Mouse (Mus musculus) MEL (cell line): ENCODE data around the gene Lcmt2. TPM values are rescaled to one million over a fixed set of nuclear protein-coding genes. Genes with fewer than 3 reads are reported as not detected.
A peak's percentile ranks its signal among the peaks of the same experiment; 100 is the strongest.

Experiments
- DNase-seq: peaks from one replicate; pipeline ENCODE4 v3.0.0; 2011; ENCODE audit warnings: low read depth, low spot score
- H3K27ac ChIP-seq: 2 replicates; pipeline ENCODE4 v1.5.1; 2012; ENCODE audit warnings: low read depth, mild to moderate bottlenecking, control low read depth, low read length, moderate library complexity; ENCODE audit not compliant: control insufficient read depth
- H3K27me3 ChIP-seq, 2 experiments: fragments of 150-350 bp in 1 of 2; sonication (generic) in 1 of 2; 2 replicates each; pipeline ENCODE4 v1.6.1; 2012; ENCODE audit warnings: low read length in 2 of 2, mild to moderate bottlenecking in 2 of 2, improper control_type of control experiment in 1 of 2, moderate library complexity in 1 of 2; ENCODE audit not compliant: insufficient read depth in 2 of 2, control insufficient read depth in 1 of 2
- H3K36me3 ChIP-seq, 2 experiments: 2 replicates each; pipeline ENCODE4 v1.6.1; 2012 to 2014; ENCODE audit warnings: low read length in 2 of 2, improper control_type of control experiment in 1 of 2, inconsistent platforms in 1 of 2, mild to moderate bottlenecking in 1 of 2; ENCODE audit not compliant: insufficient read depth in 2 of 2, control insufficient read depth in 1 of 2
- H3K4me1 ChIP-seq, 2 experiments: fragments of 150-350 bp in 1 of 2; sonication (generic) in 1 of 2; 2 replicates each; pipeline ENCODE4 v1.6.1; 2012; ENCODE audit warnings: low read length in 2 of 2, improper control_type of control experiment in 1 of 2, mild to moderate bottlenecking in 1 of 2; ENCODE audit not compliant: insufficient read depth in 2 of 2, control insufficient read depth in 1 of 2
- H3K4me3 ChIP-seq, 2 experiments: fragments of 150-350 bp in 1 of 2; sonication (generic) in 1 of 2; 2 replicates each; pipeline ENCODE4 v1.5.1; 2012; ENCODE audit warnings: low read depth in 2 of 2, low read length in 2 of 2, mild to moderate bottlenecking in 2 of 2, moderate library complexity in 2 of 2, control low read depth in 1 of 2, improper control_type of control experiment in 1 of 2; ENCODE audit not compliant: control insufficient read depth in 1 of 2, insufficient read depth in 1 of 2
- H3K79me2 ChIP-seq: 2 replicates; pipeline ENCODE4 v1.6.1; 2012; ENCODE audit warnings: mild to moderate bottlenecking, low read length, moderate library complexity; ENCODE audit not compliant: control insufficient read depth, poor library complexity, insufficient read depth
- H3K9ac ChIP-seq: 2 replicates; pipeline ENCODE4 v1.6.1; 2012; ENCODE audit warnings: low read depth, mild to moderate bottlenecking, control low read depth, low read length, moderate library complexity; ENCODE audit not compliant: control insufficient read depth, poor library complexity, severe bottlenecking
- H3K9me3 ChIP-seq: fragments of 150-350 bp; sonication (generic); replicated peaks from 2 replicates; pipeline ENCODE4 v1.6.1; 2012; ENCODE audit warnings: mild to moderate bottlenecking, low read length, improper control_type of control experiment, moderate library complexity; ENCODE audit not compliant: insufficient read depth
- CTCF ChIP-seq, 3 experiments: IDR thresholded peaks in 2 of 3; conservative IDR thresholded peaks in 1 of 3; 2 replicates each; pipeline ENCODE4 v1.5.1; 2011 to 2012; ENCODE audit warnings: low read length in 3 of 3, low read depth in 2 of 3, mild to moderate bottlenecking in 2 of 3, improper control_type of control experiment in 1 of 3, inconsistent platforms in 1 of 3, mixed read lengths in 1 of 3, moderate library complexity in 1 of 3; ENCODE audit not compliant: control insufficient read depth in 1 of 3, insufficient read depth in 1 of 3, poor library complexity in 1 of 3, severe bottlenecking in 1 of 3
- ETS1 ChIP-seq: IDR thresholded peaks from 2 replicates; pipeline ENCODE4 v1.6.1; 2012; ENCODE audit warnings: low read depth, mild to moderate bottlenecking, inconsistent platforms, low read length, improper control_type of control experiment, moderate library complexity
- GABPA ChIP-seq: IDR thresholded peaks from 2 replicates; pipeline ENCODE4 v1.6.1; 2012; ENCODE audit warnings: low read depth, mild to moderate bottlenecking, inconsistent platforms, low read length, improper control_type of control experiment, moderate library complexity
- GATA1 ChIP-seq: IDR thresholded peaks from 2 replicates; pipeline ENCODE4 v1.6.1; 2011; ENCODE audit warnings: low read depth, low read length, improper control_type of control experiment
- HCFC1 ChIP-seq: IDR thresholded peaks from 2 replicates; pipeline ENCODE4 v1.6.1; 2012; ENCODE audit warnings: low read depth, mild to moderate bottlenecking, inconsistent platforms, low read length, improper control_type of control experiment, moderate library complexity
- MAFK ChIP-seq: IDR thresholded peaks from 2 replicates; pipeline ENCODE4 v1.6.1; 2011; ENCODE audit warnings: low read depth, mild to moderate bottlenecking, low read length, improper control_type of control experiment, borderline replicate concordance
- MAX ChIP-seq: IDR thresholded peaks from 2 replicates; pipeline ENCODE4 v1.6.1; 2011; ENCODE audit warnings: low read length, improper control_type of control experiment
- MAZ ChIP-seq: IDR thresholded peaks from 2 replicates; pipeline ENCODE4 v1.6.1; 2012; ENCODE audit warnings: low read depth, mild to moderate bottlenecking, inconsistent platforms, low read length, improper control_type of control experiment
- MEF2A ChIP-seq: IDR thresholded peaks from 2 replicates; pipeline ENCODE4 v1.6.1; 2014; ENCODE audit warnings: low read depth, mild to moderate bottlenecking, inconsistent platforms, low read length, improper control_type of control experiment; ENCODE audit not compliant: poor library complexity, insufficient replicate concordance, severe bottlenecking; ENCODE audit errors: extremely low read depth
- MYC ChIP-seq: IDR thresholded peaks from 2 replicates; pipeline ENCODE4 v1.6.1; 2011; ENCODE audit warnings: low read depth, mild to moderate bottlenecking, low read length, improper control_type of control experiment, moderate library complexity
- POLR2A ChIP-seq, 2 experiments: IDR thresholded peaks; 2 replicates each; pipeline ENCODE4 v1.6.1; 2011 to 2012; ENCODE audit warnings: low read length in 2 of 2, mild to moderate bottlenecking in 2 of 2, control low read depth in 1 of 2, improper control_type of control experiment in 1 of 2, low read depth in 1 of 2, moderate library complexity in 1 of 2; ENCODE audit not compliant: control insufficient read depth in 1 of 2, insufficient read depth in 1 of 2, poor library complexity in 1 of 2
- POLR2AphosphoS2 ChIP-seq: IDR thresholded peaks from 2 replicates; pipeline ENCODE4 v1.6.1; 2011; ENCODE audit warnings: low read length, improper control_type of control experiment
- RAD21 ChIP-seq: IDR thresholded peaks from 2 replicates; pipeline ENCODE4 v1.6.1; 2011; ENCODE audit warnings: mild to moderate bottlenecking, low read depth, low read length, improper control_type of control experiment
- RCOR1 ChIP-seq: IDR thresholded peaks from 2 replicates; pipeline ENCODE4 v1.6.1; 2012; ENCODE audit warnings: low read depth, mild to moderate bottlenecking, inconsistent platforms, low read length, improper control_type of control experiment
- SMC3 ChIP-seq: IDR thresholded peaks from 2 replicates; pipeline ENCODE4 v1.6.1; 2011; ENCODE audit warnings: low read depth, low read length, improper control_type of control experiment
- TCF12 ChIP-seq: IDR thresholded peaks from 2 replicates; pipeline ENCODE4 v1.6.1; 2014; ENCODE audit warnings: low read depth, mild to moderate bottlenecking, inconsistent platforms, low read length, improper control_type of control experiment, moderate library complexity
- UBTF ChIP-seq: IDR thresholded peaks from 2 replicates; pipeline ENCODE4 v1.6.1; 2012; ENCODE audit warnings: low read depth, mild to moderate bottlenecking, inconsistent platforms, low read length, improper control_type of control experiment, moderate library complexity, borderline replicate concordance; ENCODE audit not compliant: insufficient read depth
- USF2 ChIP-seq, 2 experiments: IDR thresholded peaks; 2 replicates each; pipeline ENCODE4 v1.6.1; 2011 to 2012; ENCODE audit warnings: improper control_type of control experiment in 2 of 2, low read length in 2 of 2, borderline replicate concordance in 1 of 2, inconsistent platforms in 1 of 2, low read depth in 1 of 2, mild to moderate bottlenecking in 1 of 2; ENCODE audit not compliant: insufficient read depth in 1 of 2
- ZC3H11A ChIP-seq: IDR thresholded peaks from 2 replicates; pipeline ENCODE4 v1.6.1; 2012; ENCODE audit warnings: low read depth, mild to moderate bottlenecking, inconsistent platforms, low read length, improper control_type of control experiment
- ZKSCAN1 ChIP-seq: IDR thresholded peaks from 2 replicates; pipeline ENCODE4 v1.6.1; 2012; ENCODE audit warnings: low read depth, mild to moderate bottlenecking, inconsistent platforms, low read length, improper control_type of control experiment, moderate library complexity
- ZNF384 ChIP-seq: IDR thresholded peaks from 2 replicates; pipeline ENCODE4 v1.6.1; 2012; ENCODE audit warnings: low read depth, mild to moderate bottlenecking, inconsistent platforms, low read length, improper control_type of control experiment
- polyA plus RNA-seq, 2 experiments: library from polyadenylated mRNA; stranded (reverse) in 1 of 2; unstranded in 1 of 2; fragments of >175 nt in 1 of 2; fragments of >200 nt in 1 of 2; gene quantifications; 2 replicates each; pipeline versions ENCODE4 v1.2.1 to v1.2.4; 2012; ENCODE audit warnings: low replicate concordance in 2 of 2, low read depth in 1 of 2; ENCODE audit not compliant: insufficient read length in 2 of 2, insufficient read depth in 1 of 2, missing spikeins in 1 of 2
- total RNA-seq: library from RNA; depleted of rRNA; stranded (reverse); fragments of 300-350 nt; gene quantifications from 2 replicates; pipeline ENCODE4 v1.2.3, GENCODE M21; 2012

The Lcmt2 gene
- total and polyA plus RNA-seq, 3 experiments = 12.9 to 13.2 TPM; not detected in 1

DNA sequence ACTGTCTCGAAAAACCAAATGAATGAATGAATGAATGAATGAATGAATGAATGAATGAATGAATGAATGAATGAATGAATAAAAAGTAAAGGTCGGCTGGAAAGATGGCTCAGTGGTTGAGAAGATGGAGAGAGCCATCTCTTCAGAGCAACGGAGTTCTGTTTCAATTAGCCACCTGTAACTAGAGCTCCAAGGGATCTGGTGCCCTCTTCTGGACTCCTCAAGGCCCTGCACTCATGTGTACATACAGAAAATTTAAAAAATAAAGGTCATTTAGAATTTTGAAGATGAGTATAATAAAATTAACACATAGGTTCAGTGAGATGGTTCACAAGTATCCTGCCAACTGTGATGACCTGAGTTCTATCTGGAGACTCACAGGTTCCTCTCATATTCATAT, 12.6 kb upstream of the Lcmt2 start:
- H3K36me3 ChIP-seq = peaks cover 0 to 14% of the 10 kb centered on the region in 2 experiments; a peak in 2 of 4 replicates
- no peak overlapping the region for H3K4me3 ChIP-seq
- no peaks in the 10 kb centered on the region for H3K79me2 ChIP-seq
- no peaks in the 10 kb centered on the region for H3K27me3 ChIP-seq
- TF ChIP-seq ZNF384 = no peak
- TF ChIP-seq GATA1 = no peak
- 0 out of 2 replicates have a peak, but pooled peaks have one; percentile 23 for TF ChIP-seq ZC3H11A
- no peak for TF ChIP-seq USF2 (IDR thresholded peaks at IDR 0.05; ENCODE audit: borderline replicate concordance in 1 of 2, insufficient read depth in 1 of 2, low read depth in 1 of 2, low read length in 2 of 2)
- no peak for TF ChIP-seq MYC
- no peak for TF ChIP-seq HCFC1
- no peak for TF ChIP-seq POLR2AphosphoS2
- no peak for TF ChIP-seq RCOR1
- peak; percentile 41; the same call in 1 of the 2 replicates for TF ChIP-seq SMC3
- no peak for TF ChIP-seq POLR2A (IDR thresholded peaks at IDR 0.05; ENCODE audit: control insufficient read depth in 1 of 2, insufficient read depth in 1 of 2, low read depth in 1 of 2, low read length in 2 of 2, poor library complexity in 1 of 2)
- TF ChIP-seq TCF12 = no peak
- peak; percentile 47 for TF ChIP-seq RAD21
- TF ChIP-seq MAFK = no peak
- TF ChIP-seq ZKSCAN1 = no peak
- TF ChIP-seq MAZ = no peak
- peak; percentile 47 to 56 (median 56) for TF ChIP-seq CTCF (IDR thresholded peaks at IDR 0.05 in 2 of 3, conservative IDR thresholded peaks at IDR 0.05 in 1 of 3; ENCODE audit: control insufficient read depth in 1 of 3, insufficient read depth in 1 of 3, low read depth in 2 of 3, low read length in 3 of 3, poor library complexity in 1 of 3, severe bottlenecking in 1 of 3)
- TF ChIP-seq MEF2A = no peak
- no peak for TF ChIP-seq MAX
- no peak for TF ChIP-seq GABPA
- H3K4me1 ChIP-seq = no peaks in the 10 kb centered on the region
- no peak overlapping the region for H3K9ac ChIP-seq
- H3K27ac ChIP-seq = no peak overlapping the region
- peak; percentile 57 for DNase-seq
- H3K9me3 ChIP-seq = no peaks in the 10 kb centered on the region

DNA sequence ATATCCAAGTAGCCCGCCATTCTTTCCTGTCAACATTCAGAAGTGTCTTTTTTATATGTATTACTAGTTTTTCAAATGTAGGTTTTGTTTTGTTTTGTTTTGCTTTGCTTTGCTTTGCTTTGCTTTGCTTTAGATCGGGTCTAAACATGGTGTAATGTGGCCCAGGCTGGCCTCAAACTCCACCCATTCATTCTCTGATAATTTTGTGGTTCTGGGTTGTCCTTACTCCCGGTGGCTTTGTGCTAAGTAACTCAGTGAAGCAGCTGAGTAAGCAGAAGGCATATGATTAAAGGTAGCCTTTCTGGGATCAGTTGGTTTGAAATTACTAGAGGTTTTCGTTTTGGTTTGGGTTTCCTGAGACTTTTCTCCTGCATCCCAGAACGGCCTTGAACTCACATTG, 9.2 kb upstream of the Lcmt2 start:
- DNase-seq = no peak
- Histone ChIP-seq H3K36me3 (peaks cover 0 to 8% of the 10 kb centered on the region in 2 experiments; a peak in 2 of 4 replicates), H3K27ac (no peak overlapping the region), H3K79me2 (no peaks in the 10 kb centered on the region), H3K9ac (no peak overlapping the region), H3K27me3 (no peaks in the 10 kb centered on the region), H3K9me3 (no peaks in the 10 kb centered on the region), H3K4me3 (no peak overlapping the region), H3K4me1 (no peaks in the 10 kb centered on the region)
- no peak for TF ChIP-seq ETS1
- TF ChIP-seq UBTF = no peak
